Mouse (Mus musculus) cerebellum, adult 11 months (tissue): ENCODE measurements around the gene 2810408A11Rik.
"Not testable (repeated sequence)": the region's sequence is repeated elsewhere in the genome, so short reads cannot be mapped to it uniquely, and the experiment has no call there.

ENCODE experiments used
- DNase-seq: peaks from one replicate; pipeline ENCODE4 v3.0.0; 2022

Gene 2810408A11Rik

DNA sequence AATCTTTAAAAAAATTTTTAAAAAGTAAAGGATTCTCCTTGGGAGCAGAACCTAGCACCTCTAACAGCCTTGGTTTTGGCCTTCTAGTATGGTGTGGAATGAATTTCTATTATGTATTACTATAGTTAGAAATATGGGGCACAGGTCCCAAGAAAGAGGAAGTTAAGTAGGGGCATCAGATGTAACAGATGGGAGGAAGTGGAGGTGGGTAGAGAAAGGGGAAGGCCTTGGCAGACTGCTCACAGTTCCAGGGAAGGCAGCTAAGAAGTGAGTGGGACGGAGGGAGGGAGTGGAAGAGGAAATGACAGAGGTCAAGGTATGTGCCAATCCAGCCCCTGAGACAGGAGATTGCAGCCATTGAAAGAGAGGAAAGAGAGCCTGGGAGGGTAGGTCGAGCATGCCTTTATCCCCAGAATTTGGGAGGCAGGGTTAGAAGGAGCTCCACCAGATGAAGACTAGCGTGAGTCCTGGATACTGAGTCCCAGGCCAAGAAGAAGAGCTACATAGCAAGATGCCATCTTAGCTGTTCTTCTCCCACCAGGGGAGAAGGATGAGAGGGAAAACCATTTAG, 30.3 kb upstream of the 2810408A11Rik start:
- no peak for DNase-seq

DNA sequence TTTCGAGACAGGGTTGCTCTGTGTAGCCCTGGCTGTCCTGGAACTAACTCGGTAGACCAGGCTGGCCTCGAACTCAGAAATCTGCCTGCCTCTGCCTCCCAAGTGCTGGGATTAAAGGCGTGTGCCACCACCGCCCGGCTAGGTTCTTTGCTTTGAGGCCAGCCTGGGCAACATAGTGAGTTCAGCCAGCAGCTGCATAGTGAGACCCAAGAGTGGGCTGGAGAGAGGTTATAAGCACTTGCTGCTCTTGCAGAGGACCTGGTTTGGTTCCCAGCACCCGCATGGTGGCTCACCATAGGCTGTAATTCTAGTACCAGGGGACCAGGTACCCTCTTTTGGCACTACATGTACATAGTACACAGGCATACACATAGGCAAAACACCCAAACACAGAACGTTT, 29.4 kb upstream of the 2810408A11Rik start:
- DNase-seq, result not testable (repeated sequence)

DNA sequence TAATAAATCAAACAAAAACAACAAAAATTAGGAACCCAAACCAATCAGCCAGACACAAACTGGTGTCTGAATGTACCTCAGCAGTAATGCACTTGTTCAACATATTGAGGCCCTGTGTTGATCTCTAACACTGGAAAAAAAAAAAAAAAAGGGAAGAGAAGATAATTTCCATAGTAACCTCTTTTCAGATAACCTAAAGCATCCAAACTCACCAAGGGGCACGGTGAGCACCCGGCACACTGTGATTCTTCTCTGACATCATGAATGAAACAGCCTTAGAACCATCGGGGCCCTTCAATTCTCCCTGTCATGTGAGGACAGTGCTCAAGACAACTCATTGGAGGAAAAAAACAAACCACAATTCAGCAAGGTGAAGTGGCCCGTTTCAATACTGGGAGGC, 28.9 kb upstream of the 2810408A11Rik start:
- no peak for DNase-seq

DNA sequence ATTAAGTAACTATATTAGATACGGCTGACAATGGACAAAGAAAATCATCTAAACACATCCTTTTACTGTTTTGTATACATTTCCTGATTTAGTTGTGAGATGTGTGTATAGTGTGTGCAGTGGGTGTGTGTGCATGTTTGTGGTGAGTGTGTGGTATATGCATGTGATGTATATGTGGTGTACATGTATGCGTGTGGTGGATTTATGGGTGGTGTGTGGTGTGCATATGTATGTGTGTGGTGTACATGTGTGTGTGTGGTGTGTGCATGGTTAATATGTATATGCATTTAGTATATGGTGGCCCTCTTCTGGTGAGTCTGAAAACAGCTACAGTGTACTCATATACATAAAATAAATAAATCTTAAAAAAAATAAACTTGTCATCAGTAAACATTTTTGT, 26.7 kb upstream of the 2810408A11Rik start:
- DNase-seq, result no peak

DNA sequence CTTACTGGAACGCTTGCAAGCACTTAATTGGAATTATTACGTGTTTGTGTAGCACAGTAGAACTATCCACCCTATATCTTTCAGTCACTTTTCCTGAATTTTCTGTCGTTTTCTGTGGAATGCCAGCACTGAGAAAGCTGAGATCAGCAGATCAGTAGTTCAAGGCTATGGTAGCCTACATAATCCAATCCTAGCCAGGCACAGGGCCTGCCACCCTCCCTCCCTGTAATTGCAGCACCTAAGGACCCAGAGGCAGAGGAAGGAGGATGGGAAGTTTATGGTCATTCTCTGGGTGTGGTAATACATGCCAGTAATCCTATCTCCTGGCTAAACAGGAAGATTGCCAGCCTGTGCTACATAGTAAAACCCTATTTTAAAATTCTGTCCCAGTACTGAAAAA, 22.0 kb upstream of the 2810408A11Rik start:
- no peak for DNase-seq

DNA sequence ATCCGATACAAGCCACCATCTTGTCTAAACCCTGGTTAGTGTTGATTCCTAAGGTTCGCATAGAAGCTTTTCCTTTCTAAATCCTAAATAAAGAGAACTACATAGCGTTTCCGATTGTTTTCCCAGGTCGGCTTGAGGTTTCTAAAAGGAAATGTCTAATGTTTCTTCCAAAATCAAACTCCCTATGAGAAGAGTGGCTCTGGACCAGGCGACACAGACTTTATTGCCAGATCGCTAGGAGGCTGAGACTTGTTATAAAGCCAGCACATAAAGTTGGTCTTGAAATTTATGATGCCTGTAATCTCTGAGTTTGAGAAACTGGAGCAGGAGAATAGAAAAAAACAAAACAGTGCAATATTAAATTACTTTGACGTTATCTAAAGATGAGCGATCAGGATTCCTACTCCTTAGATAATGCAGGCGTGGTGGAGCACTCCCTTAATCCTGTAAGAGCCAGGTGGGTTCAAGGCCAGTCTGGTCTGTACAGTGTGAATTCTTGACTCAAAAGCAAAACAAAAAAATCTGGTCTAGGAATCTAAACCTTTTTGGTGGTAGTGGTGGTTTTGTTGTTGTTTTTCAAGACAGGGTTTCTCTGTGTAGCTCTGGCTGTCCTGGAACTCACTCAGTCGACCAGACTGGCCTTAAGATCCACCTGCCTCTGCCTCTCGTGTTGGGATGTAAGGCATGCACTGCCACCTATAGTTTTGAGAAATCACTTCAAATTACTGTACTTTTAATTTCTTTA, 21.4 kb upstream of the 2810408A11Rik start:
- no peak for DNase-seq

DNA sequence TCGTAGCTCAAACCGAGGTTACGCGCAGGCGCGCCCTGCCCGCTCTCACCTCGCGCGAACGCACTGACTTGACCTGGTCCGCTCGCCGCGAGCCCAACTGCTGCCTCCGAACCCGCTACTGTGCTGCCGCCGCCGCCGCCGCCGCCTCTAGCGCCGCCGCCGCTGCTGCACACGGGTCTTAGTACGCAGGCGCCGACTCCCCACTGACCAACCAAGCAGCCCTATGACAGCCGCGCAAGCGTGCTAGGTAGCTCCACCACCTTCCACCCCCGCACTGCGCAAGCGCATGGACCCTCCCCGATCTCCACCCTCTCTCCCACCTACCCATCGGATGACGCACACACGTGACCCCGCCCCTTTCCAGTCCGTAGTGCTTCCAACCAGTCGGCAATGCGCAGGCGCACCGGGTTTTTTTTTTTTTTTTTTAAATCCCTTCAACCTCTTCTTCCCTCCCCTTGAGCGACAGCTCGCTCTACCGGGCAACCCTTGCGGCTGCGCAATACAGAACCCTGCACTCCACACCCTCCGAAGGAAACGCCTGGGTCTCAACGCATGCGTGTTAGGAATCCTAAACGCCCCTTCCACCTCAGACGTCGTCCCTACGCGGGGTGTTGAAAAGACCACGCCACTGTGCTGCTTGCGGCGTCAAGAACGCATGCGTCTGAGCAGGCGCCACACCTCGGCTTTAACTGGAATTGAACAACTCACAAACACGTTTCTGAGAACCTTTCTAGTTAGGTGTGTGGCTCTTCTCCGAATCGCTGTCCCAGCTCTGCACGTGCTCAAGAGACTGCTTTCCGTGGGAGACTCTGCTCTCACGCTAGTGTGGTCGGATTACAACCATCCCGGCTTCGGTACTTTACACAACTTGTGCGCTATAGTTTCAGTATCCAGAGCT, 20.6 kb upstream of the 2810408A11Rik start, which contains the start of gene Eif5a:
Eif5a (minus strand) TSS at position 845 of the 898 bp plus-strand sequence.
- peak; percentile 100 for DNase-seq

DNA sequence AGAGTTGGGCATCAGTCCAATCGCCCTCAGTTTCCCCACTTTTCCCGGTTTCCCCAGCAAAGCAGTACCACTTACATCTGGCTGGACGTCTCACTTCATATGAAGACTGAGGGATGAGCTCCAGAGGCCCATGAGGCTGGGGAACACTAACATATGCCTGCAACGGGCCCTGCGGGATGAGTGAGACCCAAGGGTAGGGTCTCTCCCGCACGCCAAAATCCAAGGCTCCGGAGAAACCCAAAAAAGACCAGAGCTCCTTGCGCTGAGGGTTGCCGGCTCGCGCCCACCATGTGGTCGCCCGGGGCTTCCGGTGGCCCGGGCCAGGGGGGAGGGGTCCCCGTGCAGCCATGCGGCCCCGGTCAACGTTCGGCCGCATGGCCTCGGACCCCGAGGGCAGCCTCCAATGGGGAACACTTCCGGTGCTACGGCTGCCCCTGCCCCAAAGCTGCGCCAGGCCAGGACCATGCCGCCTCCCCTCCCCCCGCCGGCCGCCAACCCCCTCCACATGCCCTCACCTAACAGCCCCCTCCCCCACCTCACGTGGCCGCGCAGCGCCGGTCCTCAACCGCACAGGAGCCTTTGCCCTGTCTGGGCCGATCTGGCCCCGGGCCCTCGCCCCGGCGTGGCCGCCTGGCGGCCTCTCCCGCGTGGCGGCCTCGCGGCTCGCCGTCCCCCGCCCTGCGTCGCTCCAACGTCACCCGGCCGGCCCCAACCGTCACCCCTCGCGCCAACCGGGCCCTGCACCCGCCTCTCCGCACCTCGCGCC, 19.7 kb upstream of the 2810408A11Rik start:
- no peak for DNase-seq

DNA sequence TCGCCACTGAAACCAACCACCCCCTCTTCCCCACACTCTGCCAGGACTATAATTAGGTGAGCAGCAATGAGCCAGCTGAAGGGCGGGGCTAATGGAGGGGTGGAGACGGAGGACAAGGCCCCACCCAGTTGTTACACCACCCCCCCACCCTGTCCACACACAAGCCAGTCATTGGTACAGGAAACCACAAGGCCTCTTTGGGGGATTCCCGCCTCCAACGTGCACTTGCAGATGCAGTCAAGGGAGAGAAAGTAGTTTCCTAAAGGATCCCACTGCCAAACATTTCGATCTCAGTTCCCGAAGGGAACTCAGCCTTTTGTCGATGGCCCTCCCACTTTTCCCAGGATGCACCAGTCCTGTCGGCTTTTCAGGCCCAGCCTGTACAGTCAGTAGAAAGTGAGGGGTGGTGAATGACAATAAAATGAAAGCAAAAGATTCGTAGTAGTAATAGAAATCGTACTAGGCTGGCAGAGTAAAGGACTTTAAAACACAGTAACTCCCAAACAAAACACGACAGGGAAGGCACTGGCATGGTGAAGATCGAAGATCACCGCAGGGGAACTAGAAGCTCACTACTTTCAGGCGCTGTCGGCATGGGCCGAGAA, 19.0 kb upstream of the 2810408A11Rik start:
- DNase-seq, result peak; percentile 38

DNA sequence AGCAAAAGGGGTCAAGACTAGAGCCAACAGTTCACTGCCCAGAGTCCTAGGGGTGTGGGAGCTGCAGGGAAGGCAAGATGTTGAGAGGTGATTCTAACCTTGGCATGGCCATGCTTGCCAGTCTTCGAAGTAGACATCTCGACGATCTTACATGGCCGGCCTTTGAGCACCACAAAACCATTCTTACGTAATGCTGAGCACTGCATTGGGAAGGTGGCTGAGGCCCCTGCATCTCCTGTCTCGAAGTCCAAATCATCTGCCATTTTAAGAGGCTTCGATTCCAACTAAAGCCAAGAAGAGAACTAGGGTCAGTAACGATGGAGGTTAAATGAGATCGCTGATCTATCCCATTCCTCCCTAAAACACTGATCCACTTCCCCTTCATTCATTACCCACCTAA, 18.3 kb upstream of the 2810408A11Rik start:
- no peak for DNase-seq

DNA sequence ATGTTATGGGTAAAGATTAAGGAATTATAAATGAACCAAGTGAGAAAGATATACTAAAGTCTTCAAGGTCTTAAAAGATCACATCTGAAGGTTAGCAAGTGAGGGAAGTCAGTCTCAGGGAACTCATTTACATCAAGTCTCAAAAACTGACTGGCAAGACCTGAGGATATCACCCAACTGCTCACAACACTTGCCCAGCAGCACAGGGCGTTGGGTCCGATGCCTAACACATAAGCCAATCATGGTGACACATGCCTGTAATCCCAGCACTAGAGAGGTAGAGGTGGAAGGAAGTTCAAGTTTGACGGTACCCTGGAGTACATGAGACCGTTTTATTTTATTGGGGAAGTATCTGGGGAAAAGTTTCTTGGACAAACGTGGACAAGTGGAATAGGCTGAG, 17.3 kb upstream of the 2810408A11Rik start:
- DNase-seq, result no peak

DNA sequence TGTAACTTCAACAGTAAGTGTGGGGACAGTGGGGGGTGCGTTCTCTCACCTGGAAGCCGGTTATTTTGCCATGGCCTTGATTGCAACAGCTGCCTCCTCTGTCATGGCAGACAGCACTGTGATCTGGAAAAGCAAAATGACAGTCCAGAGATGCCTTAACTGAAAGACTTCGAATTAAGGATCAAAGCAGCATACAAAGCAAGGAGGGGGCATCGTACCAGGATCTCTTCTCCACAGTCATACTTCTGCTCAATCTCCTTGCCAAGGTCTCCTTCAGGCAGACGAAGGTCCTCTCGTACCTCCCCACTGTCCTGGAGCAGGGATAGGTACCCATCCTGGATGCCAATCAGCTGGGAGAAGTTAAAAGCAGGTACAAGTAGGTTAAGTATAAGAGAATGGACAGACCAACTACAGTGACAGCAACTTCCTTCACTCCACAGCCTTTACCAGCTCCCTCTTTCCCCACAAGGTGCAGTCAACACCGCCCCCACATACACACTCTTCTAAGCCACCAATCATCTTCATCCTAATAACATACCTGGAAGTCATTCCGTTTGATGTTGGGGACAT, 16.7 kb upstream of the 2810408A11Rik start:
- DNase-seq, result no peak

DNA sequence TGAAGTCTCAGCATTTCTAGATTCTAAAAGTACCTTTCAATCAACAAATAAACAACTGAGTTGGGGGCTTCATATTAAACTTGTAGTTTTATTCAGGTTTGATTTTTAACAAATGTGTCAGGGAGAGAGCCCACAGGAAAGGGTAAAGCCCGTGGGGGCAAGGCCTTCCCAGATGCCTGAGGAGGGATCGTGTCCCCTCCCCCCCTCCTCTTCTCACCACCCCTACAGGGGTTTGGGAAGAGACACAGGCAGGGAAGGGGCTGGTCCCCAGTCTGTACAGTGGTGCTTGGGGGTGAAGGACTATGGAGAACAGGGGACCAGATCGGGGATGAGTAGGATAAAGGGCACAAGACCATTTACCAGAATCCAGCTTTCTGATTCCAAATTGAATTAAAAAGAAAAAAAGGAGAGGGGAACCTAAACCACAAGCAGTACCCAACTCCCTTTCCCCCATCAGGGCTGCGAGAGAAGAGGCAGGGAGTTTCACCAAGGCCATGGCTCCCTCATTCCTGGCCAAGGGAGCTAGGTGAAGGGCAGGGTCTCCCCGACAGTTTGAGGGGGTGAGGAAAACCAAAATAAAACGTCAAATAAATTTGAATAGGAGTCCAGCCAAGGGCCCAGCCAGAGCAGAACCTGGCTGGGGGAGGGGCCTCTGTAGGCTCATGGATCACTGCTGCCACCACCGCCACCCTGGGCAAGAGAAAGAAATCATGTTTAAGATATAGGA, 16.0 kb upstream of the 2810408A11Rik start:
- not testable (repeated sequence) for DNase-seq

DNA sequence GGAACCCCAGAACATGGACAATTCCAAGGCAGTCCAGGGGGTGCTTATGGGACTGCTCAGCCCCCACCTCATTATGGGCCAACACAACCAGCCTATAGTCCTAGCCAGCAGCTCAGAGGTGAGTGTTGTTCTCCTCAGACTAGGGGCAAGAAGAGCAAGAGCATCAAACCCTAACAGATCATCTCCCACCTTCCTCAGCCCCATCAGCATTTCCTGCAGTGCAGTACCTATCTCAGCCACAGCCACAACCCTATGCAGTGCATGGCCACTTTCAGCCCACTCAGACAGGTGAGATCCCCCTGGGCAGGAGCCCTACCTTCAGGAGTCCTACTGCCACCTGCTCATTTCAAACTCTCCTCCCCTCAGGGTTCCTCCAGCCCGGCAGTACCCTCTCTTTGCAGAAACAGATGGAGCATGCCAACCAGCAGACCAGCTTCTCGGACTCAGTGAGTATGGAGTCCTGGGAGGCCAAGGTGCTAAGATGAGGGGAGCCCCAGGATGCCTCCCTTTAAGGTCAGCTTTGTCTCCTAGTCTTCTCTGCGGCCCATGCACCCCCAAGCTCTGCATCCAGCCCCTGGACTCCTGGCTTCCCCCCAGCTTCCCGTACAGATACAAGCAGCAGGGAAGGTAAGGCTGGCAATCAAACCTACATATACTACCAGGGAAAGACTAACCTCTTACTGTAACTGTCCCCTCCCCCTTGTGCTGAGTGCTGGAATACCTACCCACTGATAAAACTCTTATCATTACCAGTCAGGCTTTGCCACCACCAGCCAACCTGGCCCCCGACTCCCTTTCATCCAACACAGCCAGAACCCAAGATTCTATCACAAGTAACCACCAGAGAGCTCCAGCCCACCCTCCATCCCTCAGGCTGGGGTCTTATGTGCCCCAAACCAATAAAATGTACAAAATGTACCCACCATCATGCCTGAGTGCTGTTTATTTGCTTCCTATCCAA, 15.2 kb upstream of the 2810408A11Rik start:
- no peak for DNase-seq

DNA sequence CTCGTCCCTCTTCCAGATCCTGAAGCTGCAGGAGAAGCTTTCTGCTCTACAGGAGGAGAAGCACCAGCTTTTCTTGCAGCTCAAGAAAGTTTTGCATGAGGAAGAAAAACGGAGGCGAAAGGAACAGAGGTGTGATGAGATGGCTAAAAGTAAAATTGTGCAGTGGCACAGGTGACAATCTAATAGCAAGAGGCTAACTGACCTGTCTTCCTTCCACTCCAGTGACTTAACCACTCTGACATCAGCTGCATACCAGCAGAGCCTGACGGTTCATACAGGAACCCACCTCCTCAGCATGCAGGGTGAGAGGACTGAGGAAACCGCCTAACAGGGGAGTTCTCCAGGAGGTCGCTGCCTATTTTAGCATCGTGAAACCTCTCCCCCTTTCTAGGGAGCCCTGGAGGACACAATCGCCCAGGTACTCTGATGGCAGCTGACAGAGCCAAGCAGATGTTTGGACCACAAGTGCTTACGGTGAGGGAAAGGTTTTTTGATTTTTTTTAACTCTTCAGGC, 14.2 kb upstream of the 2810408A11Rik start:
- no peak for DNase-seq

DNA sequence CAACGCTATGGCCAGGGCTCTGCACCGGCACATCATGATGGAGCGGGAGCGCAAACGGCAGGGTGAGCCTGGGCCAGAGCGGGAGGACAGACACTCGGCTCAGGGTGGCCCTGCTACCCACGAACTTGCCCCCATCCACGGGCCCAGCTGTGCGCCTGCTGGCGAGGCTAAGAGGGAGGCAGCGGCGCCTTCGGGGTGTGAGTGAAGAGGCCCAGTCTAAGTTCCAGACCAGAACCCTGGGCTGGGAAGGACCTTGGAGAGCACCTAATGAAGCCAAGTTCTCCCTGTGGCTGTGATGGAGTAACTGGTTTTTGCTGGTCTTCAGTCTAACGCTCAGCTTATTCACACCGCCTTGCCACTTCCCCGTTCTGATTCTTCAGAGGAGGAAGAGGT, 13.6 kb upstream of the 2810408A11Rik start:
- DNase-seq, result no peak

DNA sequence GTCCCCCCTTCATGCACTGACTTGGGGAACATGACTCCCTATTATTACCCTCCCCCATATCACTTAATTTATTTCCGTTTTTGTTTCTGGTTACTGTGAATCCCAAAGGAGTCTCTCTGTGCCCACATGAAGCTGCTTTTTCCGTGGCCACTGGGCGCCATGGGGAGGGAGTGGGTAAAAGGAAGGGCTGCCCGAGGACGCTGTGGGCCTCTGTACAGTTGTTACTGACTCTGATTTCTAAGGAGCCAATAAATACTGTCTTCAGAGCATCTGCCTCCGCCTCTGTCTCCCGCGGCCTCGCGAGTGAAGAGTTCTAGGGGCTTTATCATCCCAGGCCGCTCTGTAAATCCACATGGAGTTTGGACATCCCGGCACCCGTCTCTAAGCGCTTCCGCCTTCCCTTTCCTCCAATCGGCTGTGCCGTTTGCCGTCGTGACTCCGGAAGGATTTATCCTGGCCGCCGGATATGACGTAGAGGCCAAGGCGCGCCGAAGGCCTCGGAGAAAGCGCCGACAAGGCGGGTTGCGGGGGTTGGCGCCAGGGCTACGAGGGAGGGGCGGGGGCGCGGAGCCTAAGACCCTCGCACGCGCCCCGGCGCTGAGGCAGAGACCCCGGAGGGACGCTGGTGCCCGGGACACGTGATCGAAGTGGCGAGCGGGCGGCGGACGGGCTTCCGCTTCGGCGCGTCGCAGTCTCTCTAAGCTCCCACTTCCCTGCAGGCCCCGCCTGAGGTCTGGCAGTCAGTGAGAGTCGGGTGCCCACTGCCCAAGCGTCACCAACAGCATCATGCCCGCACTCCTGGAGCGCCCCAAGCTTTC, 13.0 kb upstream of the 2810408A11Rik start, which contains the start of gene Gps2:
Gps2 (plus strand) TSS at position 335 of the 818 bp plus-strand sequence.
- peak; percentile 88 for DNase-seq

DNA sequence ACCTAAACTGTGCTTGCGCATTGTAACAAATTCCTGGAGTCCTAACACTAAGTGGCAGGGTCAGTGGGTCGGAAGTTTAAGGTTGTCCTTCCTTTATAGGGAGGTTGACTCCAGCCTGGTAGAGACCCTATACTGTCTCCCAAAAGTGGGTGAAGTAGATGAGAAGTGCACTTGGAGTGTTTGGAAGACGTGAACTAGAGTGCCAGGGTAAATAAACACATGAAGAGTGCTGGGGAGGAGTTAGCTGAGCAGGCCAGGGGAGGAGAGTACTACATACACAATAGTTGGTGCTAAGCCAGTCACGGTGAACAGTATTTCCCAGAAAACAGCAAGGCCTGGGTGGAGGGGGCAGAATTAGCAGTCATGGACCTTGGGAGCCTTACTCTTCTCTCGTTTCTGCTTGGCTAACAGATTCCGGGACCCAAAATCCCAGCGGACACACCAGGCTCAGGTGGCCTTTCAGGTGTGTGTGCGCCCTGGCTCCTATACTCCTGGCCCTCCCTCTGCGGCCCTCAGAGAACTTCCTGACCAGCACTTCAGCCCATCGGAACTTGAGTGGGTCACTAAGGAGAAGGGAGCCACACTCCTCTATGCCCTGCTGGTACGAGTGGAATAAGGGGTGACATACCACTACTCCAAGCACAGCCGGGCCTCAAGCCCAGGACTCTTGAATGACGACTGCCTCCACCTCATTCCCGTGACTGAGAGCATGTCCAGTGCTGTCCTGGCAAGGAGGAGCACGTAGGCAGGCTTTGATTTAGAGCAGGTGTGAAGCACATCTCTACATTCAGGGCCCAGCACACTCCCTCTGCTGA, 12.1 kb upstream of the 2810408A11Rik start:
- DNase-seq, result no peak
